Mouse (Mus musculus) urinary bladder, adult 18-20 months (tissue): ENCODE results near the gene Tmem161a.
A peak's percentile ranks its signal among the peaks of the same experiment; 100 is the strongest.

ENCODE experiments used
- DNase-seq, 2 experiments: peaks; one replicate each; pipeline ENCODE4 v3.0.0; 2022; ENCODE audit warnings: low spot score in 2 of 2, mixed read lengths in 2 of 2

Tmem161a gene

DNA sequence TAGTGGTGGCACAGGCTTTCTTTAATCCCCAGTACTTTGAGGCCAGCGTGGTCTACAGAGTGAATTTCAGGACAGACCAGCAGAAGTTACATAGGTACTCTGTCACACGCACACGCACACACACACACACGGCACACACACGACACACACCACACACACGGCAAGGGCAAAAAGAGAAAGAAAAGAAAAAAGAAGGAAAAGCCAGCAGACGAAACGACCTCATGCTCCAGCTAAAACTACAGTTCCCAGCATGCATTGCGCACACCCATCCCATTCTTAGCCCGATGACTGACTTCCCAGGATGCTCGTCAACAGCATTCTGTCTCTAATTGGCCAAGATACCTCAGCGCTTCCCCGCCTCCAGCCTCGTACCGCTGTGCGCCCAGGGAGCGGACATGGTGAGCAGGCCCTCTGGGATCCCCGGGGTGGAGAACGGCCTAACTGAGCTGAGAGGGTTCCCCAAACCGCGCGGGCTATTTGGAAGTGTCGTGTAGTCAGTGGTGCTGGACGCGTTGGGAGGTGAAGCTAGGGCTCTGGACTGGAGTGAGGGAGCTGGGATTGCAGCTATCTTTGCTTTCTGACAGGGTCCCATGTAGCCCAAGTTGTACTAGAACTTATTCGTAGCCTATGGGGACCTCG, at the start of gene Tmem161a:
Gene Tmem161a (plus strand): TSS at position 314 of the 639 bp plus-strand sequence.
- peak; percentile 78 to 89 for DNase-seq

DNA sequence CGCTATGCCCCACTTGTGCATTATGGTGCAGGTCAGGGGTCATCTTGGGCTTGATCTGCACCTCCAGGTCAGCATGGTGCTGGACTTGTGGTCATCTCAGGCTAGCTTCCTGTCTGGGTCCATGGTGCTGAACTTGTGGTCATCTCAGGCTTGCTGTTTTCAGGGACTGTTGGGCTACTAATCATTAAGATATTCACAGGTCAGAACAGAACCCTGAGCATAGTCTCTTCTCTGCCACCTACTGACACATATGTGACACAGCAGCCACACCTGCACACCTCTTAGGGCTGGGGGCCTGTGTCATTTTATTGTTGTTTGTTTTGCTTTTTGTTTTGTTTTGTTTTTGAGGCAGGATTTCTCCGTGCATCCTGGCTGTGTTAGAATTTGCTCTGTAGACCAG, 49.3 kb upstream of the Tmem161a start:
- no peak for DNase-seq

DNA sequence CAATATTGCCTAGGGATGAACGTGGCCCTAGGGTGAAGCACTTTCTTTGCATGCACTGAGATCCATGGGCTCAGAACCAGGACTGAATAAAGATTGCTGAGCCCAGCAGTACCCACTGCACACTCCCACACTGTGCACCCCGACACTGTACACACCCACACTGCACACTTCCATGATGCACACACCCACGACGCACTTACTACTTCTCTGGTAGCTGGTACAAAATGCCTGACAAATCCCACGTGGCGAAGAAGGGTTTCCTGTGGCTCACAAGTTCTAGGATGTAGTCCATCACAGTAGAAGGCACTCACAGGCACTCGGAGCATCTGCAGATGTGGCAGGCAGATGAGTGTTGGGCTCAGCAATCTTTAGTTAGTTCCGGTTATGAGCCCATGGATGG, 47.2 kb upstream of the Tmem161a start:
- DNase-seq = no peak

DNA sequence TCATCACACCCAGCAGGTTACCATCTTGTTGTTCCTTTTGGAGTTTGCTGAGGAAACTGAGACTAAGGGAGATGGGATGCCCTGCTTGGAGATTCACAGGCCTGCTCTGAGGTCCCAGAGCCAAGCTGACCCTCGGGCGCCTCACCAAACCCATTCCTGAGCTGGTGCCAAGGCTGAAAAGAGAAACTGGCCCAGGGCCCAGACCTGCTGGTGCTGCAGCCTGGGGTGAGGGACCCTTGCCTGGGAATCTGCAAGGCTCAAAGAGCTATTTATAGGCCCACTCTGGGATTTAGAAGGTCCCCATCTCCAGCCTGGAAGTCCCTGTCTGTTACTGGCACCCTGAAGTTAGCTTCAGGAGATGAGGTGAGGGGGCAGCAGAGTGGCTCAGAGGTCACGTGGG, 43.7 kb upstream of the Tmem161a start:
- no peak for DNase-seq

DNA sequence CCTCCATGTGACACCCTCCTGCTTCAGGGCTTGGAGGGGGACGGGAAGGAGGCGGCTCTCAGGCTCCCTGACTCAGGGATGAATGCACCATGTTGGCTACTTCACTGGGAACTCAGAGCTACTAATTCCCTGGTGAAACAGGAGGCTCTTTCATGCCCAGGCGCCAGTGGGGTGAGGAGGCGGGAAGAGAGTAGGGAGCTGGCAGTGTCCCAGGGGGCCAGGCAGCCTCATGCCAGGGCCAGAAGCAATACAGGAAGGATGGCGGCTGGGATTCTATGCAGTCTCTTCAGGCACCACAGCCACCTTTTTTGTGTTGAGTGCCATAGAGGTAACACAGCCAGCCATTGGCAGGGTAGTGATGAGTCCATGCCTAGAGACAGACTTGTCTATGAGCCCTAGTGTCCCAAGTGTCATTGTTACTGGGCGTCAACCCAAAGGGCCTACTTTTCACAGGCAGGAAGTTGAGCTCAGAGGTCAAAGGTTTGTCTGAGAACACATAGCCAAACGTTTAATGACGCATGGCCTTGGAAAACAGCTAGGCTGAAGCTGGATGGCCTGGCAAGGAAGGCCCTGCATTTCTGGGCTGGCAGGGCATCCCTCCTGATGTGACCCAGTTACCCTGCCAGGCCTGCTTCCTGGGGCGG, 42.7 kb upstream of the Tmem161a start:
- DNase-seq = no peak

DNA sequence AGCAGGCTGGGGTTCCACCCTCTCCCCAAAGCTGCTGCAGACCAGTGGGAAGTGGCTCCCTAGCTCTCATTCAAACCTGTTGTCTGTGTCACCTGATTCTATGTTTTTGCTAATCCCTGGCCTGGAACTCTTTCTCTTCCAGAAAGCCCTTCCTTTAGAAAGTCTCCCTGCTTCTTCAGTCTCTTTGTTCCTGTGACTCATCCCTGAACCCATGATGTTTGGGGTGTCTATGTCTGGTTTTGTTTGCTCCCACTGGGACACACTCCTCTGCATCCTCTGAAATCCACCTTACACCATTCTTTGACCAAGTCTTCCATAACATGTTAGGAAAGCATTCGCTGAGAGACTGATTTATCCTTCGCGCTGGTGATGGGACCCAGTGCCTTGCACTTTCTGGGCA, 42.1 kb upstream of the Tmem161a start:
- no peak for DNase-seq

DNA sequence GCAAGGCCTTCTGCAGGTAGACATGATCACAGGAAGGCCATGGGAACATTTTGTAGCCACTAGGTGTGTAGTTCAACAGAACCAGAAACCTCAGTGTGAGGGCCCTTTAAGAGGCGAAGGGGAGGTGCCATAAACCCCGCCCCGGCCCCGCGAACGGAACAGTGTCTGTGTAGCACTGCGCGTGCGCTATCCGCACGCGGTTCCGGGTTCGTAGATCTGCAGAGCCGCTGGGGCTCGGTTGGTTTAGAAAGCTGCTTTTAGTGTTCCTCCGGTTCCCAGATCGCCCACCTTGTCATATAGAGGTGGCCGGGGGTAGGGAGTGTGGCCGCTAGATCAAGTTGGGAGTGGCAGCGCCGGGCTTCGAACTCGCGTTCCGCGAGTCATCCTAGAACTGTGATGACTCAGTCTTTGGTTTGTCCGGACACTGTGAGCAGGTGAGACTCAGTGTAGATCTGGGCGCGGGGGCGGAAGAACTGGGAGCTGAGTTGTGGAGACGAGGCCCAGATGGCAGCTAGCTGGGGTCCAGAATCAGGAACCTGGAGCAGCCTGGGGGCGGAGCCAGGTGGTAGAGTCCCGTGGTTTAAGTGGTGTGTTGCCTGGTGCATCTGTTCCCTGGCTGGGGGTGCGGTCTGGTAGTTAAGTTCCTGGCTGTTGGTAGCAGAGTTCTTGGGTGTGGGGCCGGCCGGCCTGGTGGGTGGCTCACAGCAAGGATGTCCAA, 40.8 kb upstream of the Tmem161a start, which contains the start of gene Nr2c2ap:
Gene Nr2c2ap (plus strand): TSS at position 168 of the 718 bp plus-strand sequence.
- DNase-seq = peak; percentile 73

DNA sequence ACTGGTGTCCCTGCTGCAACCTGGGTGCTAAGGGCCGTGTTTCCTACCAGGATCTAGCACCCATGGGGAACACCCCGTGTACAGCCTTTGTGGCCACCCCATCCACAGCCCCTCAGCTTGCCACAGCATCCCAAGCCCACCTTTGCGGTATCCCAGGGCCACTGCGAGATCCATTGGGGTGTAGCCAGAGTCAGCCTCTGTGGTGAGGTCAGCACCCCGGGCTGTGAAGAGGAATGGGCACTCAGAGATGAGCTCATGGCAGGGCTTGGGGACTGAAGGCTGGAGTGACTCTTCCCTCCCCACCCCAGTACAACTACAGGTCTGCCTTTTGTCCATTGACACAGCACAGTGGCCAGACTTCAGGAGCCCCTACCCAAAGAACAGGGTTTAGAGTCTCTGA, 38.1 kb upstream of the Tmem161a start:
- DNase-seq = no peak

DNA sequence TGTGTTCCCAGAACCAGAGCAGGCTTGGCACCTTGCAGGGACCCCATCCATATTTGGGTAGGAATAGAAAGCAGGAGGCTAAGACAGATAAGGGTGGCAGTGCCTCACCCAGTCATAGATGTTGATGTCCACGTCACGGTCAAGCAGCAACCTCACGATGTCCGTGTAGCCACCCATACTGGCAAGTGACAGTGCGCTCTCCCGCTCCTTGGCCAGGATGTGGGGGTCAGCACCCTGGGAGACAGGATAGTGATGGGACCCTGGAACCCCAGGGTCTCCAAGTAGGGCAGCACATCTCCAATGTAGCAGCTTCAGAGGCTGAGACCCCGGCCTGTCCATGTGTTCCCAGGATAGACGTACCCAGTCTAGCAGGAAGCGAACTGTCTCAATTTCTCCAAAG, 37.2 kb upstream of the Tmem161a start:
- no peak for DNase-seq

DNA sequence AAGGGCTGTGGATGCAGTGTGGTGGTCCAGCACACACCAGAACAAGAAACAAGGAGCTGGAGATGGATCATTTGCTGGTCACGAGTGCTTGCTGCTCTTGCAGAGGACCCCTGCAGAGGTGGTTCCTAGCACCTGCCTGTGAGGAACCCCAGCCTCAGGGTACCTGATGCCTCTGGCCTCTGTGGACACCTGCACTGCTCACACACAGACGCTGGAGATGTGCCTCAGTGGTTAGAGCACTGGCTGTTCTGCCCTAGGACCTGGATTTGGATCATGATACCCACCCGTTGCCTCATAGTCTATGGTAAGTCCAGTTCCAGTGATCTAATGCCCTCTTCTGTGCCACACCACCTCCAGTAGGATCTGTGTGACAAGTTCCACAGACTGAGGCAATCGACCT, 35.6 kb upstream of the Tmem161a start:
- DNase-seq = no peak

DNA sequence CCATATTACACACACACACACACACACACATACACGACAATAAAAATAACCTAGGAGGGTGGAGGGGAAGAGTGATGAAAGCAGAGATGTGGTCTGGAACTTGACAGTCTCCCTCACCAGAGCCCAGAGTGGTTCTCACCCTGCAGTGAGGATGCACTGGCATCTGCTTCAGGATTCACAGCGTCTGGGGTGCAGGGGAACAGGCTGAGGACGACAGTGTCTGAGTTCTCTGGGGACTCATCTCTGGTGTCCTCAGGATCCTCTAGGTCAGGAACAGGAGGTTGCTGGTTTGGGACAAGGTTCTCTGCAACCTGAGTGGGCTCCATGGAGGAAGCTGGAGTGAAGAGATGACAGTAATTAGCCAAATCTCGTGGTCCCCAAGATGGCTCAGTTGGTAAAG, 34.3 kb upstream of the Tmem161a start:
- no peak for DNase-seq

DNA sequence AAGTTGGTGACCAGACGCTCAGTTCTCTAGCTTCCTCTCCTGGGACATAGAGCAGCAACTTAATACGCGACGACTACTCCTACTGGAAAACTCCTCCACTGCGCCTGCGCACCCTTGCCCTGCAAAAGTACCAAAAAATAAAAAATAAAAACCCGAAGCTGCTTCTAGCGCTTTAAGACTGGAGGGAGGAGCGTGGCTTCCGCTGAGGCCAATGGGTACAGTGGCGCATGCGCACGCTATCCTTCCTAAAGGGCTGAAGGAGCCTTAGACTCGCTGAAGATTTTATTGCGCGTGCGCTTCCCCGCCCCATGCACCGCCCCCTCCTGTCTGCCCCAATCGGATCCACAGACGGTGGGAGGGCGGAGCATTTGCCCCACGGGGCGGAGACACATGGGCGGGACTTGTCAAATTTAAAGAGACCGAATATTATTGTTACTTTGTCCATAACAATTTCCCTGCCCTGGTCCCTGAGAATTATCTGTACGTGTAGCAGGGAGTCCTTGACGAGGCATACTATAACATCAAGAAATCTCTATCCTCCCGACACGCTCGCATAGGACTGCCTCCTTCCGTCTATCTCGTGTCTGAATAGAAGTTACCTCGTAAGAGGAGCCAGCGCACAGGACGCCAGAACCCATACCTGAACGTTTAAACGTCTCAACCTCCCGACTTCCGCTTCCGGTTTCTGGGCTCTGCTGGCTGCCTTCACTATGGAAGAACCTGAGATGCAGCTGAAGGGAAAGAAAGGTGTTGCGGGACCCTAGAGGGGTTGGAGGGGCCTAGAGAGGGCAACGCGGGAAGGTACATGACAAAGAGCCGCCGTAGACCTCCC, 32.9 kb upstream of the Tmem161a start, which contains the start of the genes Rfxank, Borcs8 and Mef2b:
Gene Rfxank (minus strand): TSS at position 129 of the 832 bp plus-strand sequence.
Gene Borcs8 (plus strand): TSS at position 474 of the 832 bp plus-strand sequence.
Gene Mef2b (plus strand): TSS at position 686 of the 832 bp plus-strand sequence.
- DNase-seq = peak; percentile 97 to 98

DNA sequence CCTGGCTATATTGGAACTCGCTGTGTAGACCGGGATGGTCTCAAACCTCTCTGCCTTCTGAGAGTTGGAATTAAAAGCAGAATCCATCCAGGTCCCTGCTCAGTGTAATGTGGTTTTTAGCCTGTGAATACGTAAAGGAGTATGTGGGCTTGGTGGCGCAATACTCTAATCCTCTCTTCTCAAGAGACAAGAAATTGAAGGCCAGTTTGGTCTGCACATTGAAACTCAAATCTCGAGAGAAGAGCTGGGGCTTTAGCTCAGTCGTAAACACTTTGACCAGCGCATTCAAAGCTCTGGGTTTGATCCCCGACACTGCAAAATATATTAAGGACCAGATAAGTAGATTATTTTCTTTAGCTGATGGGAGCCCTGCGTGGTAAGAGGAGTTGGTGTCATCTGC, 32.2 kb upstream of the Tmem161a start:
- DNase-seq = no peak

DNA sequence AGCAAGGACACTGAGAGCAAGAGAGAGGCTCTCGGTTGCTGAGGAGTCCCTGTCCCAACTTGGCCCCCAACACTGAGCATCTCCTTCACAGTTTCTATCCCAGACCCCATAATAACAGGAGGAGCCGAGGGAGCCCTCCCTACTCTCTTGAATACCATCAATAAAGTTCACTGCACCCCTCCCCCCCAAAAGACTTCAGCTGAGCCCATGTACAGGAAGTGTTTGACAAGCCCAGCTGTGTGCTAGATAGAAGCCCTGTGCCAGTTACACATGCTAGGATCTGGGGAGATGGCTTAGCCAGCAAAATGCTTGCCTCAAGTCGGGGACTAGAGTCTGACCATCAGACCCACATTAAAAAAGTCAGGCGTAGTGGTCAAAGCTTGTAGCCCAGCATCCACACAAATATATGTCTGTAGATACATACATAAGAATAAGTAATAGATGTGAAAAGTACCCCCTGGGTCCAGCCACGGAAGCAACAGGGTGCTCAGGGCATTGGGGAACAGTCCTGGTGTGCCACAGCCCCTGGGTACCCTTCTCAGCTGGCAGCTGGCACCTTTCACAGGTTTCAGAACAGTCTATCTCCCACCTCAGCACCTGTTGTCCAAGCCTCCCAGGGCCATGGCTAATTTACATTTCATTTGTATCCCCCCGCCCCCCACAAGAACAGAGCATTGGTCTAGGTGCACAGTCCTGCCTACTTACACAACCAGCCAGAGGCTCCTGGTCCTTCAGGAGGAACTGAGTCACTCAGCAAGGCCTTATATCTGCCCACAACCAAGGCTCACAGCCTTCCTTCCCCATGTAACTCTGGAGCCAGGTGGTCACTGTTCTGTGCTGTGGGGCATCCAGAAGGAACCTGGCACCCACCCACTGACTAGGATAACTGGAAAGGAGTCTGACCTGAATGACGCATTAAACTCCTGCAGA, 24.2 kb upstream of the Tmem161a start:
- no peak for DNase-seq

DNA sequence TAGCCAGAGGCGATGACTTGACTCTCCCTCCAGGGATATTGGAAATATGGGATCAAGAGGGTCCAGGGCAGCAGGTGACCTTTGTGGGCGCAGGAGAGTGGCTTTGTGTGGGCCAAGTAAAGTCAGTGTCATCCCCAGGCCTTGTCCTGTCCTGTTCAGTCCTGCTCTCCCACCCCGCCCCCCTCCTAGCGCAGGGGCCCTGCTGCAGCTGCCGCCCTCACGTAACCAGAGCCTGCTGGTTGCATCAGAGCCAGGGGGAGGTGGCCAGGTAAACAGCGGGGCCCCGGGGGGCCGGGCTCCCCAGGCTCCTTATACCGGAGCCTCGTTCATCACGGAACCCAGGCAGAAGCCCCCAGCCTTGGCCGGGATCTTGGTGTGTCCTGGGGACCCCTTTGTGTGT, 22.0 kb upstream of the Tmem161a start:
- DNase-seq = no peak

DNA sequence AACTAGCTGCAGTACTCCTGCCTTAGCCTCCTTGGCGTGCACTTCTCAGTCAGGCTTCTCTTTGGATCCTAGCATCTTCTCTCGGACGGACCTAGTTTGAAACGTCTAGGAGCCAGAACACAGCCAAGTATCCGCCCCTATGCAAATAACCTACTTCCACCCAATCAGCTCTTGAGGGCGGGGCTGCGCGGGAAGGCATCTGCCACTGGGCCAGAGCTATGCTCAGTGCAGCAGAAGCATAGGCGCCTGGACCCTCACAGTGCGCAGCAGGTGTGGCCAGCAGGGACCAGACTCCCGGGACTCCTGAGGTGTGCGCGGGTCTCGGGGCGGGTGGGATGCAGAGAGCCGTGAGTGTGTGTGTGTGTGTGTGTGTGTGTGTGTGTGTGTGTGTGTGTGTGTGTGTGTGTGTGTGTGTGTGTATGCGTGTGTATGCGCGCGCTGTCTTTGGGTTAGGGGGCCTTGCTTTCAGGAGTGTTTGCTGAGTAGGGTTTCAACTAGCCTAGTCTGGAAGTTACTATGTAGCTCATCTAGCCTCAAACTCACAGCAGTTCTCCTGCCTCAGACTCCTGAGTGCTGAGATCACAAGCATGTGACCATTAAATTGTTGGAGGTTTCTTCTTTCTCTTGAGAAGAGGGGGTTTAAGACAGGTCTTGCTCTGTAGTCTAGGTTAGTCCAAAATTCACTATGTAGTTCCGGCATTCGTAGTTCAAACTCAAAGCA, 19.5 kb upstream of the Tmem161a start:
- DNase-seq = peak in 1 of 2 experiments; percentile 31

DNA sequence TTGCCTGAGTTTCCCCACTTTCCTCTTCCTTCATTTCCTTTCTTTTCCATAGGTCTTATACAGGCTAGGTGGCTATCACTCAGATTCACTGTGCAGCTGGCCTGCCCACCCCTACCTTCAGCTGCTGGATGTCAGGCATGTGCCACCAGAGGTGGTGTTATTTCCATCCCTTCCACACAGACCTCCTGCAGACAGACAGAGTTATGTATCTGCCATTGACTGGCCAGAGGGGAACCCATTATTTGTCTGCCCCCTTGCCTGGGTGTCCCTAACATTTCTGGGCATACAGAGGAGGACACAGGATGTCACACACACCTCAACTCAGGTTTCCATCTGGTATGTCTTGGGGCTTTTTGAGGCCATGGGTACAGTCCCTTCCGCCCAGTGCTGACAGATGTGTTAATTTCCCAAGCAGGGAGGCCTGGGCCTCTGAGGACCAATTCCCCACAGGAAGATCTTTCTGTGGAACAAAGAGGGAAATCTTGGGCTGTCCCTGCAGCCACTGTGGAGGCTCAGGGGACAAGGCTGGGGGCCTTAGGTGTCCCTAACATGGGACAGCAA, 14.8 kb upstream of the Tmem161a start:
- no peak for DNase-seq

DNA sequence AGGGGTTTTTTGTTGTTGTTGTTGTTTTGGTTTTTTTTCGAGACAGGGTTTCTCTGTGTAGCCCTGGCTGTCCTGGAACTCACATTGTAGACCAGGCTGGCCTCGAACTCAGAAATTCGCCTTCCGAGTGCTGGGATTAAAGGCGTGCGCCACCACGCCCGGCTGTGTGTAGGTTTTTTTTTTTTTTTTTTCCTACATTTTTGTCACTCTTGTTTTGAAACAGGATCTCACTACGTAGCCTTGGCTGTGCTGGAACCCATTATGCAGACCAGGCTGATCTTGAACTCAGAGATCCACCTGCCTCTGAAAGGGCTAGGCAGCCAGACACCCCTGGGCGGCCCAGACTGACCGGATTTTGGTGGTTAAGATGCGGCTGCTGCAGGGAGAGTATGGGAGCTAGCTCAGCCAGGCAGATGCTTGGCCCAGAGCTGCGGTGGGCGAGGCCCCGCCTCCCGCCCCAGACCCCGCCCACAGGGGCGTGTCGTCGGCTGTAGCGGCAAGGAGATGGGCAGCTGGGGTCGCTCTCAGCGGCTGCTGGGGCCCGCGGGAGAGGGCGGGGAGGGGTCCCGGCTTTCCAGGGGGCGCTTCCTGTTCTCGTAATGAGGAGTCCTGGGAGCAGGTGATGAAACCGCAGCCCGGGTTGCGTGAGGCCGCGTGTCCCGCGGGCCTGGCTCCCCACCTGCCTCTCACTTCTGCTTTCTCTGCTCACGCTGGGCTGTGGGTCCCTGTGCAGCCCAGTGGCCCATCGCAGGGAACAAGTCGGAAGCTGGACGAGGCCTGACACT, 13.9 kb upstream of the Tmem161a start:
- peak; percentile 28 to 63 for DNase-seq

DNA sequence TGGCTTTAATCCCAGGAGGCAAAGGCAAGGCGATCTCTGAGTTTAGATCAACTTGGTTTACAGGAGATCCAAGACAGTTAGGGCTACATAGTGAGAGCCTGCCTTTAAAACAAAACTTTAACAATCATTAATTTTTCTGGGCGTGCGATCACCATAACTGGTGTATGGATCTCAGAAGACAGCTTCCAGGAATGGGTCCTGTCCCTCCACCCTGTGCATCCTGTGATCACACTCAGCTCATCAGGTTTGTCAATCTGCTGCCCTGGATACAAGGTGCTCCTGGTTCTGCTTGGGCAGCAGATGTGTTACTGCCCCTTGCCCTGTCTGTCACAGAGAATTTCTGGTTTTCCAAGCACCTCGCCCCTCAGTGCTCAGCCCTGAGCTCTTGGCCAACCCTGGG, 12.9 kb upstream of the Tmem161a start:
- DNase-seq = no peak
